Mouse (Mus musculus) liver, postnatal 0 days (tissue): ENCODE results near the gene Zfp219. TPM values are rescaled to one million over a fixed set of nuclear protein-coding genes. Genes with fewer than 3 reads are reported as not detected.

ENCODE experiments used
- ATAC-seq: fragments of 200-750 bp; cut with Nextera tagmentation; 2 replicates; pipeline ENCODE4 v1.8.0; 2017; ENCODE audit warnings: mild to moderate bottlenecking, moderate library complexity
- DNase-seq: peaks from one replicate; pipeline ENCODE4 v3.0.0-alpha.2; 2016
- H3K27ac ChIP-seq: fragments of 300-500 bp; sonication (generic); 2 replicates; pipeline ENCODE4 v1.5.1; 2014; ENCODE audit warnings: antibody characterized with exemption, moderate library complexity, mild to moderate bottlenecking, low read depth
- H3K27me3 ChIP-seq: fragments of 300-500 bp; sonication (generic); 2 replicates; pipeline ENCODE4 v1.6.1; 2014; ENCODE audit warnings: low read length, control low read depth, mixed read lengths; ENCODE audit not compliant: insufficient read depth
- H3K36me3 ChIP-seq: fragments of 300-500 bp; sonication (generic); replicated peaks from 2 replicates; pipeline ENCODE4 v1.6.1; 2014; ENCODE audit warnings: mild to moderate bottlenecking, control low read depth, low read length, moderate library complexity, mixed read lengths; ENCODE audit not compliant: insufficient read depth
- H3K4me1 ChIP-seq: fragments of 300-500 bp; sonication (generic); 2 replicates; pipeline ENCODE4 v1.6.1; 2014; ENCODE audit warnings: antibody characterized with exemption, mild to moderate bottlenecking, control low read depth; ENCODE audit not compliant: insufficient read depth
- H3K4me2 ChIP-seq: fragments of 300-500 bp; sonication (generic); 2 replicates; pipeline ENCODE4 v1.6.1; 2014; ENCODE audit warnings: low read depth, mild to moderate bottlenecking, low read length, moderate library complexity, mixed read lengths
- H3K4me3 ChIP-seq: fragments of 300-500 bp; sonication (generic); 2 replicates; pipeline ENCODE4 v1.5.1; 2014; ENCODE audit warnings: low read depth, low read length
- H3K9ac ChIP-seq: fragments of 300-500 bp; sonication (generic); replicated peaks from 2 replicates; pipeline ENCODE4 v1.6.1; 2014; ENCODE audit warnings: mild to moderate bottlenecking, moderate library complexity
- H3K9me3 ChIP-seq: fragments of 300-500 bp; sonication (generic); 2 replicates; pipeline ENCODE4 v1.6.1; 2016; ENCODE audit warnings: mild to moderate bottlenecking, control low read depth, low read length, mixed read lengths
- CTCF ChIP-seq: sonication (generic); IDR thresholded peaks from 2 replicates; pipeline ENCODE4 v1.5.1; 2016; ENCODE audit warnings: antibody characterized with exemption, low read depth
- EP300 ChIP-seq: IDR thresholded peaks from 2 replicates; pipeline ENCODE4 v1.6.1; 2016; ENCODE audit warnings: antibody characterized with exemption, low read depth, mild to moderate bottlenecking
- WGBS: fragments of 180-500 bp; shearing (Covaris S2); extraction: QIAGEN DNeasy Blood & Tissue Kit; methylation state at CpG from one replicate; pipeline ENCODE4 v1.1.7; 2014; ENCODE audit not compliant: insufficient replicate concordance; 5-methylcytosine and 5-hydroxymethylcytosine counted together
- polyA plus RNA-seq: library from polyadenylated mRNA; unstranded; fragments of >200 nt; fragmentation: Nextera tagmentation; extraction: Ambion mirVana; gene quantifications from 2 replicates; pipeline ENCODE4 v1.2.1, GENCODE M21; 2015

The Zfp219 gene
- polyA plus RNA-seq, 1 experiment from 2014 or later, result 8.8 TPM

- no peak for DNase-seq
- Histone ChIP-seq H3K9ac (peak within 1 kb of the TSS; percentile 74), H3K9me3 (no peaks in the 10 kb centered on the region), H3K36me3 (0 out of 2 replicates have a peak, but pooled peaks cover 4% of the 10 kb centered on the region), H3K27me3 (no peaks in the 10 kb centered on the region), H3K4me3 (peak within 1 kb of the TSS; percentile 73), H3K4me1 (peaks cover 32% of the 10 kb centered on the region), H3K27ac (peak within 1 kb of the TSS; percentile 80), H3K4me2 (peak within 1 kb of the TSS; percentile 92)
- 35% methylated on average over 6 of the region's 6 CpGs for WGBS
- no peak for ATAC-seq
- TF ChIP-seq CTCF (no peak), EP300 (no peak)
Measured at GRCm38 (mm10) chr14:52015445-52016100, 5.0 kb downstream of the Zfp219 start, which contains the start of gene Tmem253. Gene Tmem253 (plus strand): TSS chr14:52015658.

DNA sequence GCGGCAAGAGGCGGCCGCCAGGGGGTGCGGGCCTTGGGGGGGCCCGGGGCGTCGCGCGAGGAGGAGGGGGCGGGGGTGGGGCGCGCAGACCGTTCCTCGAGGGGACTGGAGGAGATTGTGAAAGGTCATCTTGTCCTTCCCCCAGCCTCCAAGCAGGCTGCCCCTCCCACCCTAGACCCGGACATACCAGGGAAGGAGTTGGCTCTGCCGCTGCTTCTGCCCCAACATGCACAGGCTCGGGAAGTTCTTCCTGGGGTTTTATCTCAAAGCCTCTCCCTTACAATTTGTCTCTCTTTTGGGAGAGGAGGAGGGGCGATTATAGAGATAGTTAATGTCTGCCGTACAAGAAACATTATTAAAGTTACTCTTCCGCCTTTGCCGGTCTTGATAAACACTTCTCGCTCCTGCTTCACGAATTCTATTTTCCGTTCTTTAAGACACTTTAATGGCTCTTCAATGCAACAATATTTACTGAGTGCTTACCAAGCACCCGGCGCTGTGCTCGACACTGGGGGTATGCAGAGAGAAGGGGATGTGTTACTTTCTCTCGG lies 5.7 kb downstream of the Zfp219 start:
- H3K27me3 ChIP-seq, result no peaks in the 10 kb centered on the region
- WGBS, result 1% methylated on average over 24 of the region's 28 CpGs
- TF ChIP-seq EP300, result no peak
- no peak for TF ChIP-seq CTCF
- H3K36me3 ChIP-seq, result 0 out of 2 replicates have a peak, but pooled peaks cover 4% of the 10 kb centered on the region
- H3K4me1 ChIP-seq, result peaks cover 32% of the 10 kb centered on the region
- DNase-seq (peak; percentile 63), ATAC-seq (no peak)
- H3K4me3 ChIP-seq, result peak overlapping the region; percentile 73
- H3K9ac ChIP-seq, result peak overlapping the region; percentile 74
- peak overlapping the region; percentile 80 for H3K27ac ChIP-seq
- H3K4me2 ChIP-seq, result peak overlapping the region; percentile 92
- no peaks in the 10 kb centered on the region for H3K9me3 ChIP-seq

DNA sequence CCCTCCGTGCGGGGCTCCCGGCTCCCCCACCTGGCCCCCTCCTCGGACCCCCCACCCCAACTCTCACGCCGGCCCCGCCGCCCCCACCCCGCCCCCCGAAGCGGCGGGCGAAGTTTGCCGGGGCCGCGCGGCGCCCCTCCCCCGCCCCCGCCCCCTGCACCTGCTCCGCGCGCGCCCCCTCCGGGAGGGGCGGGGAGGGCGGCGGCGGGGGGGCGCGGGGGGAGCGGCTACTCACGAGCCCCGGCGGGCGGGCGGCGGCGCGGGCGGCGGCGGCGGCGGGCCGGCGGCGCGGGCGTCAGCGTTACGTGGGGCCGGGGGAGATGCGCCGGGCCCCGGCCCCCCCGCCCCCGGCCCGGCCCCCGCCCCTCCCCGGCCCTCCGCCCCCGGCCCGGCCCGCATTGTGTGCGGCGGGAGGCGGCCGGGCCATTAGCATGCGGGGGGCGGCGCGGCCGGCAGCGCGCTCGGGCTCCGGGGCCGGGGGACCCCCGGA lies 6.2 kb downstream of the Zfp219 start:
- no peak for DNase-seq
- Histone ChIP-seq H3K9ac (peak overlapping the region; percentile 74), H3K27me3 (no peaks in the 10 kb centered on the region), H3K9me3 (no peaks in the 10 kb centered on the region), H3K27ac (peak overlapping the region; percentile 80), H3K36me3 (0 out of 2 replicates have a peak, but pooled peaks cover 6% of the 10 kb centered on the region), H3K4me2 (peak overlapping the region; percentile 92), H3K4me3 (peak overlapping the region; percentile 73), H3K4me1 (peaks cover 31% of the 10 kb centered on the region)
- WGBS, result 0% methylated on average over 2 of the region's 80 CpGs
- ATAC-seq, result peak; percentile 26
- TF ChIP-seq CTCF, result no peak
- no peak for TF ChIP-seq EP300

- Histone ChIP-seq H3K4me1 (peaks cover 31% of the 10 kb centered on the region), H3K9ac (peak overlapping the region; percentile 74), H3K4me3 (peak overlapping the region; percentile 73), H3K9me3 (no peaks in the 10 kb centered on the region), H3K4me2 (peak overlapping the region; percentile 92), H3K36me3 (0 out of 2 replicates have a peak, but pooled peaks cover 7% of the 10 kb centered on the region), H3K27me3 (no peaks in the 10 kb centered on the region), H3K27ac (peak overlapping the region; percentile 80)
- WGBS, result 6% methylated on average over 23 of the region's 24 CpGs
- TF ChIP-seq CTCF (no peak), EP300 (no peak)
- peak; percentile 31 for ATAC-seq
- DNase-seq, result peak; percentile 56
Measured at GRCm38 (mm10) chr14:52013771-52014219, 6.7 kb downstream of the Zfp219 start.

GRCm38 (mm10) chr14:52013021-52013610 lies 7.4 kb downstream of the Zfp219 start:
- H3K4me2 ChIP-seq, result no peak overlapping the region
- WGBS, result 84% methylated on average over 8 of the region's 8 CpGs
- peaks cover 25% of the 10 kb centered on the region for H3K4me1 ChIP-seq
- no peak for DNase-seq
- H3K27ac ChIP-seq, result 0 out of 2 replicates have a peak overlapping the region, but pooled peaks have one; percentile 2
- H3K27me3 ChIP-seq, result no peaks in the 10 kb centered on the region
- H3K9me3 ChIP-seq, result no peaks in the 10 kb centered on the region
- no peak for ATAC-seq
- TF ChIP-seq CTCF (no peak), EP300 (no peak)
- H3K9ac ChIP-seq, result no peak overlapping the region
- peaks cover 11% of the 10 kb centered on the region; the same call in 1 of the 2 replicates for H3K36me3 ChIP-seq
- H3K4me3 ChIP-seq, result no peak overlapping the region

GRCm38 (mm10) chr14:52012553-52012952 lies 8.0 kb downstream of the Zfp219 start:
- no peak overlapping the region for H3K4me3 ChIP-seq
- 90% methylated on average over 5 of the region's 5 CpGs for WGBS
- no peak overlapping the region for H3K4me2 ChIP-seq
- DNase-seq (no peak), ATAC-seq (no peak)
- TF ChIP-seq EP300, result no peak
- TF ChIP-seq CTCF, result no peak
- H3K36me3 ChIP-seq, result peaks cover 13% of the 10 kb centered on the region; the same call in 1 of the 2 replicates
- H3K9ac ChIP-seq, result no peak overlapping the region
- peaks cover 25% of the 10 kb centered on the region for H3K4me1 ChIP-seq
- no peaks in the 10 kb centered on the region for H3K27me3 ChIP-seq
- H3K9me3 ChIP-seq, result no peaks in the 10 kb centered on the region
- no peak overlapping the region for H3K27ac ChIP-seq
